Mouse (Mus musculus): Measurements from ENCODE around the gene 4930558K02Rik.

Gene 4930558K02Rik

GRCm38 (mm10) chr1:161902692-161903452 is 76.6 kb downstream of the 4930558K02Rik start:
- DNase-seq (ENCODE audit: low read depth, low spot score), result no peak

GRCm38 (mm10) chr1:161900129-161900528 is 79.3 kb downstream of the 4930558K02Rik start:
- no peak for DNase-seq (ENCODE audit: low read depth, low spot score)

DNA sequence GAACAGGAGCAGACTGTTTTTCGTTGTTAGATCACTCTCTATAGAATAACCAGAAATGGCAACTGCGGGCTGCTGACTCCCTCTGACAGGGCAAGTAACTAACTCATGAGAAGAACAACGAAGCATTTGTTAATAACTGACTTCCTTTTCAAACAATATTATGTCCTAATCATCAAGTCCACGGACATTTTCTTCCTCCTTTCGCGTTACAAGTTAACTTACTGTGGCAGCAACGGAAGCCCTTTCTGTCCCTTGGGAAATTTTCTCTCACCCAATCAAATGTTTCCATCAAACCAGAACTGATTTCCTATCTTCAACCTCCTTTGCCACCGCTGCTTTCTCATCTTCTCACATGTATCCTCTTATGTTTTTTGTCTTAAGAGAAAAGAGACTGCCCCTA is 82.2 kb downstream of the 4930558K02Rik start:
- no peak for DNase-seq (ENCODE audit: low read depth, low spot score)

DNA sequence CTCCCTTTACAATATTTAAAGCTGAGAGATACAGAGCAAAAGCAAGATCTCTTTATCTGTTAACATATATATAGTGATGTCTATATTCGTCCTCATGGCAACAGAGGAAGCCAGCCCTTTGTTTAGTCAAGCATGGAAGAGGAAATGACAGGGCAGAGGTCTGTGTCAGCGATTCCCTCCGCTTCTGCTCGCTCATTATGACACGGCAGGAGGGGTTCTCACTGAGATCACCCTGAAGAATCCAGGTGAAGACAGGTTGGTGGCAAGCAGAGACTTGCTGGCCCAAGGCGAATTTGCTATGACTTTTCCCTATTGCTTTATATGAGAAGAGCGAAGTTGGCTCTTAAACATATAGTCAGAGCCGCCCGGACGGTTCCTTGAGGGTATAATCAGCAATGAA is 83.3 kb downstream of the 4930558K02Rik start:
- no peak for DNase-seq (ENCODE audit: low read depth, low spot score)

- DNase-seq (ENCODE audit: low read depth, low spot score), result no peak
These were observed 84.4 kb downstream of the 4930558K02Rik start for GRCm38 (mm10) chr1:161895014-161895413.

GRCm38 (mm10) chr1:161894553-161894952 is 84.9 kb downstream of the 4930558K02Rik start:
- no peak for DNase-seq (ENCODE audit: low read depth, low spot score)

GRCm38 (mm10) chr1:161894126-161894525 is 85.3 kb downstream of the 4930558K02Rik start:
- no peak for DNase-seq (ENCODE audit: low read depth, low spot score)
